Comparison of ENCODE assay signal across 28 mouse cellular contexts in genomic region chr1:91289375-91289774, GRCm38 (mm10). TPM values are rescaled to one million over a fixed set of nuclear protein-coding genes. Genes with fewer than 3 reads are reported as not detected.
"Had no signal": no experiment of that assay in that cellular context is flagged by ENCODE, and none has a peak within 500 bp of the region (broad histone marks: within the 10 kb centered on the region; RNA-seq: fewer than 3 reads in every experiment).

No protein-coding gene starts in this region.

- H3K4me3 ChIP-seq: heart, embryonic 10.5 days; heart, embryonic 13.5 days; heart, embryonic 15.5 days; hindbrain, embryonic 13.5 days; hindbrain, embryonic 15.5 days; layer of hippocampus, adult 2 months; left cerebral cortex, adult 2 months; limb, embryonic 10.5 days; limb, embryonic 12.5 days; liver, embryonic 13.5 days; liver, embryonic 15.5 days had no signal

- H3K27me3 ChIP-seq: heart, embryonic 13.5 days; heart, embryonic 15.5 days; hindbrain, embryonic 13.5 days; hindbrain, embryonic 15.5 days; limb, embryonic 12.5 days; liver, embryonic 13.5 days; liver, embryonic 15.5 days had no signal

- H3K4me2 ChIP-seq: heart, embryonic 13.5 days; heart, embryonic 15.5 days; hindbrain, embryonic 13.5 days; hindbrain, embryonic 15.5 days; limb, embryonic 12.5 days; liver, embryonic 11.5 days; liver, embryonic 13.5 days; liver, embryonic 15.5 days had no signal

- ATAC-seq: hindbrain, postnatal 0 days; liver, postnatal 0 days had no signal

- H3K27ac ChIP-seq: heart, embryonic 10.5 days; heart, embryonic 13.5 days; heart, embryonic 15.5 days; hindbrain, embryonic 13.5 days; hindbrain, embryonic 15.5 days; hindbrain, postnatal 0 days; layer of hippocampus, adult 2 months; left cerebral cortex, adult 2 months; limb, embryonic 10.5 days; limb, embryonic 12.5 days; liver, embryonic 13.5 days; liver, embryonic 15.5 days had no signal

- DNase-seq: gastrocnemius, postnatal 14 days; gastrocnemius, postnatal 36 days; heart, adult 18-20 months; heart, postnatal 14 days; heart, postnatal 36 days; kidney, adult 8-10 months; kidney, postnatal 25 days; kidney, postnatal 4 days; liver, embryonic 13.5 days; liver, postnatal 0 days had no signal

- H3K4me1 ChIP-seq: heart, embryonic 10.5 days; heart, embryonic 13.5 days; heart, embryonic 15.5 days; hindbrain, embryonic 13.5 days; hindbrain, embryonic 15.5 days; limb, embryonic 10.5 days; limb, embryonic 12.5 days; liver, embryonic 13.5 days; liver, embryonic 15.5 days had no signal

- H3K9ac ChIP-seq: heart, embryonic 13.5 days; heart, embryonic 15.5 days; hindbrain, embryonic 13.5 days; hindbrain, embryonic 15.5 days; limb, embryonic 12.5 days; liver, embryonic 13.5 days; liver, embryonic 15.5 days; liver, postnatal 0 days had no signal

- H3K9me3 ChIP-seq: heart, embryonic 10.5 days; heart, embryonic 13.5 days; heart, embryonic 15.5 days; hindbrain, embryonic 13.5 days; hindbrain, embryonic 15.5 days; limb, embryonic 10.5 days; limb, embryonic 12.5 days; liver, embryonic 13.5 days; liver, embryonic 15.5 days had no signal

RNA-seq across cellular contexts. Expression of gene Espnl, which starts 32.5 kb away (rescaled TPM):
- total RNA-seq: gastrocnemius, adult 8-10 months; heart, adult 18-20 months; heart, adult 8-10 months; heart, postnatal 14 days; layer of hippocampus, postnatal 25 days had no signal
- polyA plus RNA-seq: heart, postnatal 0 days; intestine, embryonic 14.5 days; kidney, embryonic 14.5 days; limb, embryonic 10.5 days; liver, embryonic 13.5 days had no signal
